In the genomic region with DNA sequence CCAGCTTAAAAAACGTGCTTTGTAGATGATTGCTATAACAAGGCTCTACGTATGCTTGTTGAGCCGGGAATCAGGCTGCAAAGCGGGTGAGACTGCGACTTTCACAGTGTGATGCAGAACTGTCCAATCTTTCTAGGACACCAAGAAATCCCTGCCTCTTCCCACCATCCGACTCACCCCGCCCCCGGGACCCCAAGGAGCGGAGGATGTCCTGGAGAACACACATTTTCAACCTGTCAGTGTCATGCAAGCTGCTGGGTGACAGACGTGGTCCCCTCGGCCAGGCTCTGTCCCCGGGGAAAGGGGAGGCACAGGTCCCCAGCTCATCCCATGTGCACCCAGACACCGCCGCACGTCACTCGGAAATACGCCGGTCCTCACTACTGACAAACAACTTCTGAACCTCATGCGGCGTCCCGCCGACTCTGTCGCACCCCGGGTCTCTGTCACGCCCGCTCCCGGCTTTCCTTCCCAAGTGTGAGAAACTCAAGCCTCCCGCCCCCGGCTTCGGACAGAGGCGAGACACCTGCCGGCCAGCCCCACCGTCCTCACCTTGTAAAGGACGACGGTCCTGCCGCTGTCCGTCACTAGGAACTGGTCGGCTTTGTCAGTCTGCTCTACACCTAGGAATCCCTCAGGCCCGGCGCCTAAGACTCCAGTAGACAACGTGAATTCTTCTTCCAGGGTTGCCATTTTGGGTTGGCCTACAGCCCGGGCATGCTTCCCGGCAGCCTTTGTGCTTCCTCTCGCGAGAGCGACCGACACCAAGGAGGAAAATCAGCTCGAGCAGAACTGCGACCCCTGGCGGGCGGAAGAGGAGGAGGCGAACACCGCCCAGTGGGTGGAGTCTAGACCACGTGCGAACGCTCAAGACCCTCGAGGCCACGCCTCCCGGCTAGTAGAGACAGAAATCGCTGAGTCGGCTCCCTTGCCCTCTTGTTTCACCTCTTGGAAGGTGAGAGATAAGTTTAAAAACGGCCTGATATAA, we compare ENCODE assay signal across 8 mouse cellular contexts. TPM values are rescaled to one million over a fixed set of nuclear protein-coding genes. Genes with fewer than 3 reads are reported as not detected.
DNase-seq lines count a peak whose midpoint lies in the region; ATAC-seq and TF ChIP-seq lines count a peak whose summit lies in the region.

Gene Nol11 (minus strand): TSS at position 817 of the 988 bp plus-strand sequence.

- peak; percentile 90 to 99 for TF ChIP-seq POLR2A in MEL (IDR thresholded peaks at IDR 0.05; ENCODE audit: control insufficient read depth in 1 of 2, insufficient read depth in 1 of 2, low read depth in 1 of 2, low read length in 2 of 2, poor library complexity in 1 of 2)
- TF ChIP-seq POLR2A in cerebellum, adult 2 months (IDR thresholded peaks at IDR 0.05; ENCODE audit: borderline replicate concordance, insufficient read depth, low read length), result peak; percentile 60; the same call in 1 of the 2 replicates

- under 1% methylated on average over 62 of the region's 62 CpGs for WGBS in cerebellum, adult 2 months
- WGBS in forebrain, postnatal 0 days, result under 1% methylated on average over 62 of the region's 62 CpGs
- under 1% methylated on average over 62 of the region's 62 CpGs for WGBS in lung, embryonic 15.5 days

- peak within 1 kb of the TSS; percentile 89 for H3K9ac ChIP-seq in MEL (ENCODE audit: control insufficient read depth, low read depth, low read length, poor library complexity, severe bottlenecking)
- peak within 1 kb of the TSS; percentile 90 for H3K9ac ChIP-seq in forebrain, postnatal 0 days
- peak within 1 kb of the TSS; percentile 92 for H3K9ac ChIP-seq in lung, embryonic 15.5 days

- peak; percentile 82 to 98 (median 96) for TF ChIP-seq CTCF in MEL (IDR thresholded peaks at IDR 0.05 in 2 of 3, conservative IDR thresholded peaks at IDR 0.05 in 1 of 3; ENCODE audit: control insufficient read depth in 1 of 3, insufficient read depth in 1 of 3, low read depth in 2 of 3, low read length in 3 of 3, poor library complexity in 1 of 3, severe bottlenecking in 1 of 3)
- peak; percentile 87; the same call in 1 of the 2 replicates for TF ChIP-seq CTCF in cerebellum, adult 2 months (IDR thresholded peaks at IDR 0.05; ENCODE audit: borderline replicate concordance, insufficient read depth, low read depth, low read length)
- peak; percentile 97 for TF ChIP-seq CTCF in forebrain, postnatal 0 days (IDR thresholded peaks at IDR 0.05; ENCODE audit: low read depth)

- H3K79me2 ChIP-seq in MEL (ENCODE audit: control insufficient read depth, insufficient read depth, low read length, poor library complexity), result peaks cover 22% of the 10 kb centered on the region

- H3K36me3 ChIP-seq in MEL (ENCODE audit: control insufficient read depth in 1 of 2, insufficient read depth in 2 of 2, low read length in 2 of 2), result peaks cover 12 to 16% of the 10 kb centered on the region in 2 experiments
- H3K36me3 ChIP-seq in forebrain, postnatal 0 days (ENCODE audit: insufficient read depth), result peaks cover 21% of the 10 kb centered on the region
- H3K36me3 ChIP-seq in lung, embryonic 15.5 days, result peaks cover 23% of the 10 kb centered on the region

- H3K9me3 ChIP-seq in MEL (replicated peaks; ENCODE audit: insufficient read depth, low read length), result no peaks in the 10 kb centered on the region
- no peaks in the 10 kb centered on the region for H3K9me3 ChIP-seq in forebrain, postnatal 0 days (ENCODE audit: low read length)
- no peaks in the 10 kb centered on the region for H3K9me3 ChIP-seq in lung, embryonic 15.5 days

- H3K27ac ChIP-seq in MEL (ENCODE audit: control insufficient read depth, low read depth, low read length), result peak within 1 kb of the TSS; percentile 68
- 0 out of 2 replicates have a peak within 1 kb of the TSS, but pooled peaks have one; percentile 49 for H3K27ac ChIP-seq in cerebellum, adult 2 months (ENCODE audit: insufficient read depth, low read length)
- H3K27ac ChIP-seq in forebrain, postnatal 0 days (ENCODE audit: low read depth, low read length), result peak within 1 kb of the TSS; percentile 86
- peak within 1 kb of the TSS; percentile 56 for H3K27ac ChIP-seq in lung, embryonic 15.5 days

- H3K4me3 ChIP-seq in MEL (ENCODE audit: control insufficient read depth in 1 of 2, insufficient read depth in 1 of 2, low read depth in 2 of 2, low read length in 2 of 2), result peak within 1 kb of the TSS; percentile 67 to 86
- peak within 1 kb of the TSS; percentile 93 for H3K4me3 ChIP-seq in cerebellum, adult 2 months (replicated peaks; ENCODE audit: insufficient read depth, low read depth, low read length)
- H3K4me3 ChIP-seq in forebrain, postnatal 0 days (ENCODE audit: low read depth, low read length), result peak within 1 kb of the TSS; percentile 89
- peak within 1 kb of the TSS; percentile 96 for H3K4me3 ChIP-seq in lung, embryonic 15.5 days

- no peak for TF ChIP-seq EP300 in MEL (IDR thresholded peaks at IDR 0.05; ENCODE audit: low read depth in 1 of 2, low read length in 2 of 2)

- no peak; the same call in 1 of the 2 replicates for TF ChIP-seq RAD21 in MEL (IDR thresholded peaks at IDR 0.05; ENCODE audit: low read depth, low read length)

- peak; percentile 98 for ATAC-seq in forebrain, postnatal 0 days
- ATAC-seq in lung, embryonic 15.5 days (ENCODE audit: borderline replicate concordance, extremely low read depth, low FRiP score, low TSS enrichment), result peak; percentile 96

- DNase-seq in MEL (ENCODE audit: low read depth, low spot score), result peak; percentile 100
- peak; percentile 97 to 99 for DNase-seq in cerebellum, adult 2 months
- DNase-seq in forebrain, postnatal 0 days, result peak; percentile 100
- peak; percentile 99 for DNase-seq in heart, postnatal 4 days
- peak; percentile 98 to 99 for DNase-seq in layer of hippocampus, adult 8-10 months (ENCODE audit: low spot score in 2 of 2)
- DNase-seq in ovary, adult 18-20 months (ENCODE audit: low spot score), result peak; percentile 95
- peak; percentile 99 for DNase-seq in thymus, postnatal 0 days (ENCODE audit: low spot score)

- H3K4me2 ChIP-seq in forebrain, postnatal 0 days (ENCODE audit: low read depth), result peak within 1 kb of the TSS; percentile 79
- H3K4me2 ChIP-seq in lung, embryonic 15.5 days, result peak within 1 kb of the TSS; percentile 82

- peaks cover 0 to 3% of the 10 kb centered on the region in 2 experiments; a peak in 1 of 4 replicates for H3K4me1 ChIP-seq in MEL (ENCODE audit: control insufficient read depth in 1 of 2, insufficient read depth in 2 of 2, low read length in 2 of 2)
- no peaks in the 10 kb centered on the region for H3K4me1 ChIP-seq in cerebellum, adult 2 months (ENCODE audit: control insufficient read depth, insufficient read depth, low read length)
- 0 out of 2 replicates have a peak, but pooled peaks cover 3% of the 10 kb centered on the region for H3K4me1 ChIP-seq in forebrain, postnatal 0 days (ENCODE audit: insufficient read depth)
- peaks cover 5% of the 10 kb centered on the region for H3K4me1 ChIP-seq in lung, embryonic 15.5 days

- H3K27me3 ChIP-seq in MEL (ENCODE audit: control insufficient read depth in 1 of 2, insufficient read depth in 2 of 2, low read length in 2 of 2), result no peaks in the 10 kb centered on the region
- H3K27me3 ChIP-seq in cerebellum, adult 2 months (ENCODE audit: control insufficient read depth, insufficient read depth, low read length), result no peaks in the 10 kb centered on the region
- no peaks in the 10 kb centered on the region for H3K27me3 ChIP-seq in forebrain, postnatal 0 days (ENCODE audit: insufficient read depth, low read length)
- H3K27me3 ChIP-seq in lung, embryonic 15.5 days, result no peaks in the 10 kb centered on the region

TF ChIP-seq in MEL, 35 proteins besides CTCF, POLR2A, EP300 and RAD21 (continues in another document):
- peak in 1 of 2 experiments; percentile 26; a peak in 1 of 4 replicates for TF ChIP-seq USF2 (IDR thresholded peaks at IDR 0.05; ENCODE audit: borderline replicate concordance in 1 of 2, insufficient read depth in 1 of 2, low read depth in 1 of 2, low read length in 2 of 2)
- peak; percentile 68 for TF ChIP-seq ETS1 (IDR thresholded peaks at IDR 0.05; ENCODE audit: low read depth, low read length)
- peak; percentile 50; the same call in 1 of the 2 replicates for TF ChIP-seq ZNF384 (IDR thresholded peaks at IDR 0.05; ENCODE audit: low read depth, low read length)
- TF ChIP-seq MYB (IDR thresholded peaks at IDR 0.05; ENCODE audit: low read depth, low read length), result no peak
- peak; percentile 97 for TF ChIP-seq MXI1 (IDR thresholded peaks at IDR 0.05; ENCODE audit: low read depth, low read length)
- TF ChIP-seq TCF12 (IDR thresholded peaks at IDR 0.05; ENCODE audit: low read depth, low read length), result peak; percentile 78
- TF ChIP-seq GABPA (IDR thresholded peaks at IDR 0.05; ENCODE audit: low read depth, low read length), result no peak
- peak; percentile 98 for TF ChIP-seq MAX (IDR thresholded peaks at IDR 0.05; ENCODE audit: low read length)
- peak; percentile 89 for TF ChIP-seq ZMIZ1 (IDR thresholded peaks at IDR 0.05; ENCODE audit: low read depth, low read length)
- 0 out of 2 replicates have a peak, but pooled peaks have one; percentile 35 for TF ChIP-seq CHD1 (IDR thresholded peaks at IDR 0.05; ENCODE audit: low read depth, low read length)
- TF ChIP-seq KAT2A (conservative IDR thresholded peaks at IDR 0.05; ENCODE audit: low read depth, low read length), result no peak; the same call in 1 of the 2 replicates
- TF ChIP-seq JUND (IDR thresholded peaks at IDR 0.05; ENCODE audit: low read depth, low read length), result peak; percentile 29; the same call in 1 of the 2 replicates
- TF ChIP-seq E2F4 (IDR thresholded peaks at IDR 0.05; ENCODE audit: borderline replicate concordance, low read depth, low read length), result no peak
- TF ChIP-seq POLR2AphosphoS5 (IDR thresholded peaks at IDR 0.05; ENCODE audit: borderline replicate concordance, low read depth, low read length), result no peak
- peak; percentile 21; the same call in 1 of the 2 replicates for TF ChIP-seq SMC3 (IDR thresholded peaks at IDR 0.05; ENCODE audit: low read depth, low read length)
- 0 out of 2 replicates have a peak, but pooled peaks have one; percentile 12 for TF ChIP-seq MAZ (IDR thresholded peaks at IDR 0.05; ENCODE audit: low read depth, low read length)
- TF ChIP-seq SIN3A (IDR thresholded peaks at IDR 0.05; ENCODE audit: low read length), result peak; percentile 96
- TF ChIP-seq ELF1 (IDR thresholded peaks at IDR 0.05; ENCODE audit: low read depth, low read length), result peak; percentile 93

RNA-seq across cellular contexts. Expression of gene Nol11, which starts in this region (rescaled TPM):
- total RNA-seq in MEL (2012; rRNA removed), result 98.9 and 110 TPM in 2 replicates
- polyA plus RNA-seq in MEL (2012; ENCODE audit: insufficient read depth in 1 of 2, insufficient read length in 2 of 2, low read depth in 1 of 2, low replicate concordance in 2 of 2, missing spikeins in 1 of 2), result 10 to 100 TPM; 58.5 to 93.8 TPM
- 19.5 and 20.0 TPM in 2 replicates for polyA plus RNA-seq in cerebellum, adult 2 months (2012; rRNA removed)
- total RNA-seq in forebrain, postnatal 0 days (2014; rRNA removed), result 42.2 and 49.0 TPM in 2 replicates
- 25.5 and 35.6 TPM in 2 replicates for polyA plus RNA-seq in forebrain, postnatal 0 days (2015; fragmentation: Nextera tagmentation; extraction: Ambion mirVana)
- total RNA-seq in heart, postnatal 4 days (2021), result 10 to 100 TPM; 28.5 to 30.8 TPM
- 10 to 100 TPM; 25.2 to 30.5 (median 27.1) TPM for total RNA-seq in layer of hippocampus, adult 8-10 months (2022)
- 55.6 and 57.2 TPM in 2 replicates for polyA plus RNA-seq in lung, embryonic 15.5 days (2015; fragmentation: Nextera tagmentation; extraction: Ambion mirVana)
- 41.5 and 46.1 TPM in 2 replicates for polyA plus RNA-seq in thymus, postnatal 0 days (2015; fragmentation: Nextera tagmentation; extraction: Ambion mirVana)

Comparison
In these comparisons a context has a peak if more than half of its experiments do, and no peak if none do; other contexts are left out.
1. Peak in every context shown above with its lines: DNase-seq, ATAC-seq, H3K4me3 ChIP-seq and H3K27ac ChIP-seq.